Mouse (Mus musculus) neutrophil, adult 65 days (primary cell): ENCODE results near the gene Set. TPM values are rescaled to one million over a fixed set of nuclear protein-coding genes. Genes with fewer than 3 reads are reported as not detected.

Source experiments
- total RNA-seq: library from RNA; stranded (reverse); gene quantifications from 2 replicates; pipeline ENCODE4 v1.2.4, GENCODE M21; 2023

Gene Set
- 91.9 and 105 TPM in 2 replicates for total RNA-seq

GRCm38 (mm10) chr2:30057223-30057904 lies at the start of gene Set:
Set (plus strand) TSS chr2:30057378.

GRCm38 (mm10) chr2:30048699-30049388 lies 8.3 kb upstream of the Set start, which contains the start of gene Wdr34:
Wdr34 (minus strand) TSS chr2:30048881.

GRCm38 (mm10) chr2:30077502-30078348 lies 20.5 kb downstream of the Set start, which contains the start of gene Pkn3:
Pkn3 (plus strand) TSS chr2:30077684.

GRCm38 (mm10) chr2:30093471-30094207 lies 36.5 kb downstream of the Set start, which contains the start of gene Zdhhc12:
Zdhhc12 (minus strand) TSS chr2:30093648.

Other genes with a start within 250 kb of the Set start
- gene Urm1, start 237.3 kb upstream of the Set start, total RNA-seq = 28.1 and 34.0 TPM in 2 replicates
- gene Cercam, start 188.2 kb upstream of the Set start, total RNA-seq = 3.8 and 4.0 TPM in 2 replicates
- 88.1 and 137 TPM in 2 replicates for gene Odf2, start 168.2 kb upstream of the Set start, total RNA-seq
- 43.2 and 46.6 TPM in 2 replicates for gene Gle1, start 122.0 kb upstream of the Set start, total RNA-seq
- 193 and 270 TPM in 2 replicates for gene Sptan1, start 91.8 kb upstream of the Set start, total RNA-seq
- gene Wdr34, start 8.5 kb upstream of the Set start, total RNA-seq = 1.5 and 1.6 TPM in 2 replicates
- gene Pkn3, start 20.3 kb downstream of the Set start, total RNA-seq = 3.2 and 5.1 TPM in 2 replicates
- 4.1 and 8.7 TPM in 2 replicates for gene Zdhhc12, start 36.3 kb downstream of the Set start, total RNA-seq
- 38.4 and 49.2 TPM in 2 replicates for gene Zer1, start 67.2 kb downstream of the Set start, total RNA-seq
- gene Tbc1d13, start 76.4 kb downstream of the Set start, total RNA-seq = 41.9 and 47.4 TPM in 2 replicates
- 2.8 and 3.4 TPM in 2 replicates for gene Endog, start 114.1 kb downstream of the Set start, total RNA-seq
- gene Spout1, start 121.1 kb downstream of the Set start, total RNA-seq = 6.7 and 7.5 TPM in 2 replicates
- gene Kyat1, start 148.5 kb downstream of the Set start, total RNA-seq = 1.7 and 2.7 TPM in 2 replicates
- gene Lrrc8a, start 180.3 kb downstream of the Set start, total RNA-seq = 20.1 and 24.6 TPM in 2 replicates
- 0.19 TPM in 1 of 2 replicates, not detected in the other for gene Gm28035, start 183.2 kb downstream of the Set start, total RNA-seq
- gene Phyhd1, start 208.8 kb downstream of the Set start, total RNA-seq = 1.8 and 2.8 TPM in 2 replicates
- not detected in 2 replicates for gene Gm28038, start 223.7 kb downstream of the Set start, total RNA-seq
- 6.6 and 8.6 TPM in 2 replicates for gene Dolk, start 229.0 kb downstream of the Set start, total RNA-seq
- 17.5 and 23.0 TPM in 2 replicates for gene Nup188, start 229.0 kb downstream of the Set start, total RNA-seq